Mouse (Mus musculus): ENCODE results near the gene Lefty1. TPM values are rescaled to one million over a fixed set of nuclear protein-coding genes. Genes with fewer than 3 reads are reported as not detected.
"Not testable (repeated sequence)": the region's sequence is repeated elsewhere in the genome, so short reads cannot be mapped to it uniquely, and the experiment has no call there.

Gene Lefty1
- polyA plus RNA-seq (2015; fragmentation: Nextera tagmentation; extraction: Ambion mirVana) = 1.1 and 1.5 TPM in 2 replicates

GRCm38 (mm10) chr1:180934467-180935419 is at the start of gene Lefty1:
Gene Lefty1, plus strand, starts transcription at chr1:180935022.
- Histone ChIP-seq H3K4me3 (ENCODE audit: low read length) (no peak within 1 kb of the TSS), H3K9me3 (replicated peaks; ENCODE audit: control insufficient read depth, low read length) (no peaks in the 10 kb centered on the region), H3K4me1 (ENCODE audit: control insufficient read depth, insufficient read depth, low read length) (no peaks in the 10 kb centered on the region; the same call in 1 of the 2 replicates), H3K9ac (ENCODE audit: low read length) (no peak within 1 kb of the TSS), H3K4me2 (ENCODE audit: low read depth, low read length) (no peak within 1 kb of the TSS), H3K27me3 (ENCODE audit: control insufficient read depth, insufficient read depth, low read length) (peaks cover 33% of the 10 kb centered on the region), H3K27ac (ENCODE audit: low read length) (no peak within 1 kb of the TSS), H3K36me3 (ENCODE audit: control insufficient read depth, insufficient read depth) (no peaks in the 10 kb centered on the region)
- WGBS = 20% methylated on average over 21 of the region's 21 CpGs
- no peak for ATAC-seq (replicated peaks; ENCODE audit: extremely low read depth, insufficient read depth, low FRiP score)

DNA sequence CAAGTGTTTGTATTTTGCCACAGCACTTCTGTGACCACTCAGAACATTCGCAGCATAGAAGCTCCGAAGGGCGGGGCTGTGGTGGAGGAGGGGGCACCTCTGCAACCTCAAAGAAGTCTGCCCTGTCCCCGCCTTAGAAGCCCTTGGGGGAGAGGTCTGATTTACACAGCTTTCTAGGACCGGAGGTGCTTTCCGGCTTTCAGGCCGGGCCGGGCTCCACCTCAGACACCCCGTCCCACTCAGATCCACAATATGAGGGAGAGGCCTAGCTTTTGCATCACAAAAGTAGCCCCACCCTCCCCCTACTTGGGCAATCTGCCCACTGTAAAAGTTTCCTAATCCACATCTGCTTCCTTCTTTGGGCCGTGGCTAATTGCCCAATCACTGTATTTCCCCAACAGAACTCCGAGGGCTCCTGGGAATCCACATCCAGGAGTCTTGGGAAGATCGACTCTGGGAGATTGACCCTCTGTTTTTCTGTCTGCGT is 46.2 kb upstream of the Lefty1 start:
- 10% methylated on average over 13 of the region's 13 CpGs for WGBS
- Histone ChIP-seq H3K4me2 (ENCODE audit: low read depth, low read length) (peak overlapping the region; percentile 52), H3K4me3 (ENCODE audit: low read length) (peak overlapping the region; percentile 2; the same call in 1 of the 2 replicates), H3K9me3 (replicated peaks; ENCODE audit: control insufficient read depth, low read length) (no peaks in the 10 kb centered on the region), H3K36me3 (ENCODE audit: control insufficient read depth, insufficient read depth) (no peaks in the 10 kb centered on the region), H3K27me3 (ENCODE audit: control insufficient read depth, insufficient read depth, low read length) (peaks cover 12% of the 10 kb centered on the region), H3K4me1 (ENCODE audit: control insufficient read depth, insufficient read depth, low read length) (peaks cover 15% of the 10 kb centered on the region), H3K27ac (ENCODE audit: low read length) (no peak overlapping the region; the same call in none of the 2 replicates), H3K9ac (ENCODE audit: low read length) (peak overlapping the region; percentile 47; the same call in 1 of the 2 replicates)
- ATAC-seq (replicated peaks; ENCODE audit: extremely low read depth, insufficient read depth, low FRiP score) = peak; percentile 54; the same call in 1 of the 2 replicates

DNA sequence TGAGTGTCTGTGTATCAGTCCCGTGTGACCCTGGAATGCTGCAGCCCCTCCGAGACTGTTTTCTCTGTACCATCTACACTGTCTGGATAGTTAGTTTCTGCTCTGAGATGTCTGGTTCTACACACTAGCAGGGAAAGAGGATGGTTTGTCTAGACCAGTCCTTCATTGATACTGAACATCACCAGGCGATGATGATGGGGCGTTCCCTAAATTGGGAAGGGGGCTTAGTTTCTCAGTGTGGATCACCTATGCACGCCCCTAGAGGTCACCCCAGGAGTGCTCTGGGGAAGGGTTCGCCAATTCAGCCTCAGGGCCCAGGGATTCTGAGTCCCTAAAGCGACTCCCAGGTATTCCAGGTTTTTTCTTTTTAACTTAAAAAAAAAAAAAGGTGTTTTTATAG is 45.6 kb upstream of the Lefty1 start:
- no peaks in the 10 kb centered on the region for H3K9me3 ChIP-seq (replicated peaks; ENCODE audit: control insufficient read depth, low read length)
- 55% methylated on average over 7 of the region's 7 CpGs for WGBS
- H3K4me1 ChIP-seq (ENCODE audit: control insufficient read depth, insufficient read depth, low read length) = peaks cover 10% of the 10 kb centered on the region
- H3K4me2 ChIP-seq (ENCODE audit: low read depth, low read length) = peak overlapping the region; percentile 52
- H3K36me3 ChIP-seq (ENCODE audit: control insufficient read depth, insufficient read depth) = no peaks in the 10 kb centered on the region
- H3K9ac ChIP-seq (ENCODE audit: low read length) = no peak overlapping the region; the same call in 1 of the 2 replicates
- ATAC-seq (replicated peaks; ENCODE audit: extremely low read depth, insufficient read depth, low FRiP score) = no peak
- H3K4me3 ChIP-seq (ENCODE audit: low read length) = no peak overlapping the region
- H3K27me3 ChIP-seq (ENCODE audit: control insufficient read depth, insufficient read depth, low read length) = peaks cover 17% of the 10 kb centered on the region
- no peak overlapping the region; the same call in 1 of the 2 replicates for H3K27ac ChIP-seq (ENCODE audit: low read length)

- Histone ChIP-seq H3K4me2 (ENCODE audit: low read depth, low read length) (no peak overlapping the region), H3K36me3 (ENCODE audit: control insufficient read depth, insufficient read depth) (no peaks in the 10 kb centered on the region), H3K4me1 (ENCODE audit: control insufficient read depth, insufficient read depth, low read length) (peaks cover 9% of the 10 kb centered on the region), H3K9me3 (replicated peaks; ENCODE audit: control insufficient read depth, low read length) (no peaks in the 10 kb centered on the region), H3K27ac (ENCODE audit: low read length) (no peak overlapping the region), H3K27me3 (ENCODE audit: control insufficient read depth, insufficient read depth, low read length) (peaks cover 23% of the 10 kb centered on the region), H3K9ac (ENCODE audit: low read length) (no peak overlapping the region), H3K4me3 (ENCODE audit: low read length) (no peak overlapping the region)
- 42% methylated on average over 6 of the region's 6 CpGs for WGBS
- ATAC-seq (replicated peaks; ENCODE audit: extremely low read depth, insufficient read depth, low FRiP score) = no peak
These were observed 45.0 kb upstream of the Lefty1 start for GRCm38 (mm10) chr1:180889841-180890240.

DNA sequence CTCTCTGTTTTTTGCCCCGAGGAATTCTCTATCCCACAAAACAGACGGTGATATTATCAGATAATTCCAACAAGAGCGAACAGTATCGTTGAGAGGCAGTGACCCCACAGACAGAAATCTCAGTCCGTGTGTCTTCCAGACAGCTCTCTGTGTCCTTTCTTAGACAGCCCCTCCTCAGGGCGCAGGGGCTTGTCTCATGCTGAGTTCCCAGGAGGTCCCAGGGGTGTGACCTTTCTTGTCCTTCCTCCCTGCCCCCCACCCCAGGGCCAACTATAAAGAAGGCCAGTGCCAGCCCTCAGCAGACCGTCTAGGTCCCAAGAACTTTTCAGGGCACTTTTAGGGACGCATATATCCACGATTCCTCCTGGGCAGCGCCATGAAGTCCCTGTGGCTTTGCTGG is 42.0 kb upstream of the Lefty1 start, which contains the start of gene Lefty2:
Lefty2 (plus strand) TSS at position 301 of the 400 bp plus-strand sequence.
- WGBS = 47% methylated on average over 10 of the region's 10 CpGs
- Histone ChIP-seq H3K9me3 (replicated peaks; ENCODE audit: control insufficient read depth, low read length) (no peaks in the 10 kb centered on the region), H3K27me3 (ENCODE audit: control insufficient read depth, insufficient read depth, low read length) (peaks cover 27% of the 10 kb centered on the region), H3K36me3 (ENCODE audit: control insufficient read depth, insufficient read depth) (no peaks in the 10 kb centered on the region), H3K4me2 (ENCODE audit: low read depth, low read length) (no peak within 1 kb of the TSS), H3K4me3 (ENCODE audit: low read length) (no peak within 1 kb of the TSS), H3K9ac (ENCODE audit: low read length) (no peak within 1 kb of the TSS), H3K4me1 (ENCODE audit: control insufficient read depth, insufficient read depth, low read length) (peaks cover 9% of the 10 kb centered on the region), H3K27ac (ENCODE audit: low read length) (no peak within 1 kb of the TSS)
- no peak for ATAC-seq (replicated peaks; ENCODE audit: extremely low read depth, insufficient read depth, low FRiP score)

GRCm38 (mm10) chr1:180894088-180894987 is 40.5 kb upstream of the Lefty1 start:
- not testable (repeated sequence) for H3K4me1 ChIP-seq (ENCODE audit: control insufficient read depth, insufficient read depth, low read length); H3K36me3 ChIP-seq (ENCODE audit: control insufficient read depth, insufficient read depth); ATAC-seq (replicated peaks; ENCODE audit: extremely low read depth, insufficient read depth, low FRiP score); H3K9ac ChIP-seq (ENCODE audit: low read length); H3K27ac ChIP-seq (ENCODE audit: low read length); H3K9me3 ChIP-seq (replicated peaks; ENCODE audit: control insufficient read depth, low read length)
- Histone ChIP-seq H3K4me2 (ENCODE audit: low read depth, low read length) (peak overlapping the region; percentile 47), H3K4me3 (ENCODE audit: low read length) (peak overlapping the region; percentile 22), H3K27me3 (ENCODE audit: control insufficient read depth, insufficient read depth, low read length) (peaks cover 27% of the 10 kb centered on the region)
- 6% methylated on average over 43 of the region's 51 CpGs for WGBS

DNA sequence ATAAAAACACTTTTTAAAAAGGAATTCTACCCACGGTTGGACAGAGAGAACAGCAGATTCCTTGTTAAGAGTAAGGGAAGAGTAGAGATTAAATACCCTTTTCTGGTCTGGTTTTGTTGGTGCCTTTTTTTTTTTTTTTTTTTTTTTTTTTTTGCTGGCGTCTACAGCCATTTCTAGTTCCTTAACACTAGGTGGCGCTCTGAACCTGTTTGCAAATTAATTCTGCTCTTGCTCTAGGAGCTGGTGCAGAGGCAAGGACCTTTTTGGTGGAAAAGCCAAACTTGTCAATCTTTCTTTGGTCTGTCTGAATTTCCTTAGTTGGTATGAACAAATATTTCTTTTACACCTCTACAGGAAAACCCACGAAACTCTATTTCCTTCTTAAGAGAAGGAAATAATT is 33.7 kb upstream of the Lefty1 start:
- Histone ChIP-seq H3K4me1 (ENCODE audit: control insufficient read depth, insufficient read depth, low read length) (peaks cover 12% of the 10 kb centered on the region), H3K9ac (ENCODE audit: low read length) (no peak overlapping the region), H3K9me3 (replicated peaks; ENCODE audit: control insufficient read depth, low read length) (no peaks in the 10 kb centered on the region), H3K4me2 (ENCODE audit: low read depth, low read length) (no peak overlapping the region), H3K4me3 (ENCODE audit: low read length) (no peak overlapping the region), H3K27me3 (ENCODE audit: control insufficient read depth, insufficient read depth, low read length) (no peaks in the 10 kb centered on the region), H3K36me3 (ENCODE audit: control insufficient read depth, insufficient read depth) (no peaks in the 10 kb centered on the region), H3K27ac (ENCODE audit: low read length) (no peak overlapping the region)
- no peak for ATAC-seq (replicated peaks; ENCODE audit: extremely low read depth, insufficient read depth, low FRiP score)
- 2% methylated on average over 4 of the region's 4 CpGs for WGBS

- Histone ChIP-seq H3K36me3 (ENCODE audit: control insufficient read depth, insufficient read depth) (peaks cover 5% of the 10 kb centered on the region), H3K4me1 (ENCODE audit: control insufficient read depth, insufficient read depth, low read length) (peaks cover 12% of the 10 kb centered on the region), H3K27ac (ENCODE audit: low read length) (no peak overlapping the region), H3K9me3 (replicated peaks; ENCODE audit: control insufficient read depth, low read length) (no peaks in the 10 kb centered on the region), H3K27me3 (ENCODE audit: control insufficient read depth, insufficient read depth, low read length) (no peaks in the 10 kb centered on the region), H3K4me3 (ENCODE audit: low read length) (no peak overlapping the region), H3K4me2 (ENCODE audit: low read depth, low read length) (no peak overlapping the region), H3K9ac (ENCODE audit: low read length) (no peak overlapping the region)
- ATAC-seq (replicated peaks; ENCODE audit: extremely low read depth, insufficient read depth, low FRiP score) = no peak
- 31% methylated on average over 5 of the region's 5 CpGs for WGBS
These were observed 31.9 kb upstream of the Lefty1 start for GRCm38 (mm10) chr1:180902915-180903314.

Measured in heart, embryonic 16.5 days (tissue).